Mouse (Mus musculus): ENCODE measurements at regions not wholly inside any gene's neighbourhood (a gene's known extent, or its start where the extent isn't known, plus 50 kb on each side); places are given as distances from the start of the nearest gene placed in this dataset.

- 23% methylated on average over 10 of the region's 10 CpGs for WGBS
- Histone ChIP-seq H3K4me1 (ENCODE audit: control insufficient read depth, insufficient read depth, low read length) (no peaks in the 10 kb centered on the region), H3K79me2 (replicated peaks; ENCODE audit: control insufficient read depth, insufficient read depth, low read length) (no peaks in the 10 kb centered on the region), H3K36me3 (ENCODE audit: control insufficient read depth, insufficient read depth, low read length) (no peaks in the 10 kb centered on the region), H3K27me3 (ENCODE audit: control insufficient read depth, insufficient read depth, low read length) (no peaks in the 10 kb centered on the region), H3K4me3 (no peak overlapping the region), H3K27ac (no peak overlapping the region), H3K9ac (ENCODE audit: low read depth, low read length) (no peak overlapping the region)
- TF ChIP-seq POLR2A (IDR thresholded peaks at IDR 0.05; ENCODE audit: insufficient read depth, low read depth, low read length) (no peak), CTCF (IDR thresholded peaks at IDR 0.05) (no peak), EP300 (IDR thresholded peaks at IDR 0.05; ENCODE audit: insufficient read depth, low read depth, low read length) (no peak)
- intact Hi-C loops (cut with DNase I): no loop called here
- DNase-seq: no peak
Observed at GRCm38 (mm10) chr2:103881026-103881763, 76.6 kb upstream of the Lmo2 start.

- DNase-seq: no peak
- Histone ChIP-seq H3K27ac (no peak overlapping the region), H3K9ac (ENCODE audit: low read depth, low read length) (no peak overlapping the region), H3K36me3 (ENCODE audit: control insufficient read depth, insufficient read depth, low read length) (no peaks in the 10 kb centered on the region), H3K79me2 (replicated peaks; ENCODE audit: control insufficient read depth, insufficient read depth, low read length) (no peaks in the 10 kb centered on the region), H3K4me3 (no peak overlapping the region), H3K4me1 (ENCODE audit: control insufficient read depth, insufficient read depth, low read length) (no peaks in the 10 kb centered on the region), H3K27me3 (ENCODE audit: control insufficient read depth, insufficient read depth, low read length) (no peaks in the 10 kb centered on the region)
- TF ChIP-seq CTCF (IDR thresholded peaks at IDR 0.05) (no peak), EP300 (IDR thresholded peaks at IDR 0.05; ENCODE audit: insufficient read depth, low read depth, low read length) (no peak), POLR2A (IDR thresholded peaks at IDR 0.05; ENCODE audit: insufficient read depth, low read depth, low read length) (no peak)
- WGBS: 60% methylated on average over 10 of the region's 10 CpGs
- intact Hi-C loops (cut with DNase I): no loop called here
Observed at GRCm38 (mm10) chr2:103884926-103885325, 72.9 kb upstream of the Lmo2 start.

- DNase-seq: no peak
- H3K4me3 ChIP-seq: no peak overlapping the region
- no peaks in the 10 kb centered on the region for H3K4me1 ChIP-seq (ENCODE audit: control insufficient read depth, insufficient read depth, low read length)
- H3K27ac ChIP-seq: no peak overlapping the region
- no peaks in the 10 kb centered on the region for H3K79me2 ChIP-seq (replicated peaks; ENCODE audit: control insufficient read depth, insufficient read depth, low read length)
- 92% methylated on average over 7 of the region's 7 CpGs for WGBS
- intact Hi-C loops (cut with DNase I): no loop called here
- TF ChIP-seq EP300 (IDR thresholded peaks at IDR 0.05; ENCODE audit: insufficient read depth, low read depth, low read length) (no peak), POLR2A (IDR thresholded peaks at IDR 0.05; ENCODE audit: insufficient read depth, low read depth, low read length) (no peak), CTCF (IDR thresholded peaks at IDR 0.05) (no peak)
- H3K9ac ChIP-seq (ENCODE audit: low read depth, low read length): no peak overlapping the region
- H3K27me3 ChIP-seq (ENCODE audit: control insufficient read depth, insufficient read depth, low read length): no peaks in the 10 kb centered on the region
- H3K36me3 ChIP-seq (ENCODE audit: control insufficient read depth, insufficient read depth, low read length): no peaks in the 10 kb centered on the region
Observed at GRCm38 (mm10) chr2:103888023-103888422, 69.8 kb upstream of the Lmo2 start.

GRCm38 (mm10) chr2:103891240-103891767 lies 66.5 kb upstream of the Lmo2 start:
- peaks cover 10% of the 10 kb centered on the region for H3K4me1 ChIP-seq (ENCODE audit: control insufficient read depth, insufficient read depth, low read length)
- H3K79me2 ChIP-seq (replicated peaks; ENCODE audit: control insufficient read depth, insufficient read depth, low read length): no peaks in the 10 kb centered on the region
- peaks cover 3% of the 10 kb centered on the region; the same call in 1 of the 2 replicates for H3K36me3 ChIP-seq (ENCODE audit: control insufficient read depth, insufficient read depth, low read length)
- no peak for TF ChIP-seq EP300 (IDR thresholded peaks at IDR 0.05; ENCODE audit: insufficient read depth, low read depth, low read length)
- TF ChIP-seq POLR2A (IDR thresholded peaks at IDR 0.05; ENCODE audit: insufficient read depth, low read depth, low read length): no peak
- no peak for TF ChIP-seq CTCF (IDR thresholded peaks at IDR 0.05)
- DNase-seq: no peak
- intact Hi-C loops (cut with DNase I): loop anchor here (5.0 kb wide), 1 partner anchor 36 kb away; no protein-coding TSS in a partner anchor
- H3K27ac ChIP-seq: no peak overlapping the region
- no peaks in the 10 kb centered on the region for H3K27me3 ChIP-seq (ENCODE audit: control insufficient read depth, insufficient read depth, low read length)
- no peak overlapping the region for H3K9ac ChIP-seq (ENCODE audit: low read depth, low read length)
- no peak overlapping the region for H3K4me3 ChIP-seq
- WGBS: 54% methylated on average over 9 of the region's 9 CpGs

GRCm38 (mm10) chr2:103893159-103893740 lies 64.5 kb upstream of the Lmo2 start:
- Histone ChIP-seq H3K79me2 (replicated peaks; ENCODE audit: control insufficient read depth, insufficient read depth, low read length) (no peaks in the 10 kb centered on the region), H3K36me3 (ENCODE audit: control insufficient read depth, insufficient read depth, low read length) (peaks cover 3% of the 10 kb centered on the region; the same call in 1 of the 2 replicates), H3K9ac (ENCODE audit: low read depth, low read length) (no peak overlapping the region), H3K27ac (no peak overlapping the region), H3K27me3 (ENCODE audit: control insufficient read depth, insufficient read depth, low read length) (no peaks in the 10 kb centered on the region), H3K4me1 (ENCODE audit: control insufficient read depth, insufficient read depth, low read length) (peaks cover 12% of the 10 kb centered on the region), H3K4me3 (no peak overlapping the region)
- no peak for DNase-seq
- TF ChIP-seq CTCF (IDR thresholded peaks at IDR 0.05) (no peak), EP300 (IDR thresholded peaks at IDR 0.05; ENCODE audit: insufficient read depth, low read depth, low read length) (no peak), POLR2A (IDR thresholded peaks at IDR 0.05; ENCODE audit: insufficient read depth, low read depth, low read length) (no peak)
- intact Hi-C loops (cut with DNase I): loop anchor here (5.0 kb wide), 1 partner anchor 34 kb away; no protein-coding TSS in a partner anchor
- 92% methylated on average over 2 of the region's 2 CpGs for WGBS

- Histone ChIP-seq H3K4me1 (ENCODE audit: control insufficient read depth, insufficient read depth, low read length) (peaks cover 12% of the 10 kb centered on the region), H3K27ac (no peak overlapping the region), H3K36me3 (ENCODE audit: control insufficient read depth, insufficient read depth, low read length) (peaks cover 3% of the 10 kb centered on the region; the same call in 1 of the 2 replicates), H3K9ac (ENCODE audit: low read depth, low read length) (no peak overlapping the region), H3K79me2 (replicated peaks; ENCODE audit: control insufficient read depth, insufficient read depth, low read length) (no peaks in the 10 kb centered on the region), H3K4me3 (no peak overlapping the region), H3K27me3 (ENCODE audit: control insufficient read depth, insufficient read depth, low read length) (no peaks in the 10 kb centered on the region)
- intact Hi-C loops (cut with DNase I): loop anchor here (5.0 kb wide), 1 partner anchor 33 kb away; no protein-coding TSS in a partner anchor
- DNase-seq: no peak
- no peak for TF ChIP-seq CTCF (IDR thresholded peaks at IDR 0.05)
- WGBS: 88% methylated on average over 2 of the region's 2 CpGs
Observed at GRCm38 (mm10) chr2:103893805-103894204, 64.0 kb upstream of the Lmo2 start.

Measured in heart, adult 2 months (tissue).